Mouse (Mus musculus) neural tube, embryonic 14.5 days (tissue): Measurements from ENCODE around the gene Mt3. TPM values are rescaled to one million over a fixed set of nuclear protein-coding genes. Genes with fewer than 3 reads are reported as not detected.

Source experiments
- ATAC-seq: fragments of 200-750 bp; cut with Nextera tagmentation; 2 replicates; pipeline ENCODE4 v1.8.0; 2017; ENCODE audit warnings: low read depth, mild to moderate bottlenecking, moderate TSS enrichment, moderate library complexity
- H3K27ac ChIP-seq: fragments of 300-500 bp; sonication (generic); 2 replicates; pipeline ENCODE4 v1.5.1; 2014; ENCODE audit warnings: low read depth, mild to moderate bottlenecking, control low read depth, low read length, moderate library complexity, mixed read lengths
- H3K27me3 ChIP-seq: fragments of 300-500 bp; sonication (generic); 2 replicates; pipeline ENCODE4 v1.6.1; 2014; ENCODE audit warnings: low read length; ENCODE audit not compliant: control insufficient read depth, insufficient read depth
- H3K36me3 ChIP-seq: fragments of 300-500 bp; sonication (generic); 2 replicates; pipeline ENCODE4 v1.6.1; 2014; ENCODE audit warnings: low read length, mixed read lengths; ENCODE audit not compliant: control insufficient read depth, insufficient read depth
- H3K4me1 ChIP-seq: fragments of 300-500 bp; sonication (generic); 2 replicates; pipeline ENCODE4 v1.6.1; 2014; ENCODE audit warnings: low read length; ENCODE audit not compliant: control insufficient read depth, insufficient read depth
- H3K4me2 ChIP-seq: fragments of 300-500 bp; sonication (generic); 2 replicates; pipeline ENCODE4 v1.6.1; 2014; ENCODE audit warnings: mild to moderate bottlenecking, low read depth, low read length, control low read depth
- H3K4me3 ChIP-seq: fragments of 300-500 bp; sonication (generic); 2 replicates; pipeline ENCODE4 v1.5.1; 2014; ENCODE audit warnings: low read depth, low read length, control low read depth, mixed read lengths
- H3K9ac ChIP-seq: fragments of 300-500 bp; sonication (generic); replicated peaks from 2 replicates; pipeline ENCODE4 v1.6.1; 2014; ENCODE audit warnings: low read depth, mild to moderate bottlenecking, control low read depth, low read length, mixed read lengths
- H3K9me3 ChIP-seq: fragments of 300-500 bp; sonication (generic); 2 replicates; pipeline ENCODE4 v1.6.1; 2016; ENCODE audit warnings: low read length; ENCODE audit not compliant: control insufficient read depth
- WGBS: fragments of 180-500 bp; shearing (Covaris S2); extraction: QIAGEN DNeasy Blood & Tissue Kit; methylation state at CpG from one replicate; pipeline ENCODE4 v1.1.7; 2014; 5-methylcytosine and 5-hydroxymethylcytosine counted together
- polyA plus RNA-seq: library from polyadenylated mRNA; unstranded; fragments of >200 nt; fragmentation: Nextera tagmentation; extraction: Ambion mirVana; gene quantifications from 2 replicates; pipeline ENCODE4 v1.2.1, GENCODE M21; 2014

The Mt3 gene
- 203 and 295 TPM in 2 replicates for polyA plus RNA-seq

- H3K27me3 ChIP-seq, result no peaks in the 10 kb centered on the region
- no peaks in the 10 kb centered on the region for H3K9me3 ChIP-seq
- peak within 1 kb of the TSS; percentile 57 for H3K27ac ChIP-seq
- peak within 1 kb of the TSS; percentile 57 for H3K9ac ChIP-seq
- no peaks in the 10 kb centered on the region for H3K36me3 ChIP-seq
- peak; percentile 85 for ATAC-seq
- peak within 1 kb of the TSS; percentile 43 for H3K4me3 ChIP-seq
- peaks cover 5% of the 10 kb centered on the region; the same call in 1 of the 2 replicates for H3K4me1 ChIP-seq
- H3K4me2 ChIP-seq, result peak within 1 kb of the TSS; percentile 79
- WGBS, result under 1% methylated on average over 29 of the region's 29 CpGs
Observed at GRCm38 (mm10) chr8:94152513-94153300, at the start of gene Mt3. Mt3 (plus strand) TSS chr8:94152607.

- no peak for ATAC-seq
- 57% methylated on average over 5 of the region's 5 CpGs for WGBS
Observed at GRCm38 (mm10) chr8:94104146-94104545, 48.3 kb upstream of the Mt3 start.

GRCm38 (mm10) chr8:94107871-94108270 is 44.5 kb upstream of the Mt3 start:
- WGBS, result 87% methylated on average over 3 of the region's 3 CpGs
- Histone ChIP-seq H3K36me3 (no peaks in the 10 kb centered on the region), H3K4me2 (no peak overlapping the region), H3K4me1 (no peaks in the 10 kb centered on the region), H3K27ac (no peak overlapping the region), H3K27me3 (no peaks in the 10 kb centered on the region), H3K4me3 (no peak overlapping the region), H3K9ac (no peak overlapping the region), H3K9me3 (no peaks in the 10 kb centered on the region)
- no peak for ATAC-seq

More at GRCm38 (mm10) chr8:94104146-94104545, 48.3 kb upstream of the Mt3 start:
- no peak overlapping the region for H3K27ac ChIP-seq
- 0 out of 2 replicates have a peak, but pooled peaks cover under 1% of the 10 kb centered on the region for H3K4me1 ChIP-seq
- H3K9ac ChIP-seq, result no peak overlapping the region
- no peak overlapping the region for H3K4me3 ChIP-seq
- H3K9me3 ChIP-seq, result no peaks in the 10 kb centered on the region
- H3K27me3 ChIP-seq, result no peaks in the 10 kb centered on the region
- H3K36me3 ChIP-seq, result no peaks in the 10 kb centered on the region
- no peak overlapping the region for H3K4me2 ChIP-seq

GRCm38 (mm10) chr8:94109396-94109795 is 43.0 kb upstream of the Mt3 start:
- Histone ChIP-seq H3K4me2 (no peak overlapping the region), H3K4me3 (no peak overlapping the region), H3K4me1 (no peaks in the 10 kb centered on the region), H3K36me3 (no peaks in the 10 kb centered on the region), H3K27me3 (no peaks in the 10 kb centered on the region), H3K9ac (no peak overlapping the region), H3K27ac (no peak overlapping the region), H3K9me3 (no peaks in the 10 kb centered on the region)
- ATAC-seq, result no peak
- 81% methylated on average over 6 of the region's 6 CpGs for WGBS

DNA sequence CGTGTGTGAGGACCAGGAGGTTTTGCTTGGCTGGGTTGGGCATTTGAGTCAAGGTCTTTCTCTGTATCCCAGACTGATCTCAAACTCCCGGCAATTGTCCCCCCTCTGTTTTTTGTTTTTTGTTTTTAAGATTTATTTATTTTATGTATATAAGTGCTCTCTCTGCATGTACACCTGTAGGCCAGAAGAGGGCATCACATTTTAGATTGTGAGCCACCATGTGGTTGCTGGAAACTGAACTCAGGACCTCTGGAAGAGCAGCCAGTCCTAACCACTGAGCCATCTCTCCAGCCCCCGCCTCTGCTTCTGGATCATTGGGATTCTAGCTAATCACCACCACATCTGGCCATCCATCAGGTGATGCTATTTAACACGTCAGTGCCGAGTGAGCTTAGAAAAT is 42.6 kb upstream of the Mt3 start:
- no peak overlapping the region for H3K4me3 ChIP-seq
- WGBS, result 71% methylated on average over 5 of the region's 5 CpGs

GRCm38 (mm10) chr8:94110526-94111177 is 41.8 kb upstream of the Mt3 start:
- WGBS, result 67% methylated on average over 6 of the region's 6 CpGs
- Histone ChIP-seq H3K4me1 (no peaks in the 10 kb centered on the region), H3K9me3 (no peaks in the 10 kb centered on the region), H3K36me3 (no peaks in the 10 kb centered on the region), H3K4me2 (no peak overlapping the region), H3K27ac (no peak overlapping the region), H3K4me3 (no peak overlapping the region), H3K27me3 (no peaks in the 10 kb centered on the region), H3K9ac (no peak overlapping the region)
- no peak for ATAC-seq

More for the DNA sequence above, 42.6 kb upstream of the Mt3 start:
- no peaks in the 10 kb centered on the region for H3K4me1 ChIP-seq
- no peak overlapping the region for H3K9ac ChIP-seq
- H3K36me3 ChIP-seq, result no peaks in the 10 kb centered on the region
- no peak overlapping the region for H3K4me2 ChIP-seq
- H3K9me3 ChIP-seq, result no peaks in the 10 kb centered on the region
- no peak overlapping the region for H3K27ac ChIP-seq
- no peaks in the 10 kb centered on the region for H3K27me3 ChIP-seq
- no peak for ATAC-seq

- Histone ChIP-seq H3K27ac (no peak overlapping the region), H3K9me3 (no peaks in the 10 kb centered on the region), H3K4me3 (no peak overlapping the region), H3K4me2 (no peak overlapping the region), H3K27me3 (no peaks in the 10 kb centered on the region), H3K36me3 (no peaks in the 10 kb centered on the region), H3K9ac (no peak overlapping the region), H3K4me1 (0 out of 2 replicates have a peak, but pooled peaks cover 3% of the 10 kb centered on the region)
- ATAC-seq, result no peak
- WGBS, result 75% methylated on average over 1 of the region's 1 CpGs
Observed at GRCm38 (mm10) chr8:94113435-94113834, 39.0 kb upstream of the Mt3 start.

DNA sequence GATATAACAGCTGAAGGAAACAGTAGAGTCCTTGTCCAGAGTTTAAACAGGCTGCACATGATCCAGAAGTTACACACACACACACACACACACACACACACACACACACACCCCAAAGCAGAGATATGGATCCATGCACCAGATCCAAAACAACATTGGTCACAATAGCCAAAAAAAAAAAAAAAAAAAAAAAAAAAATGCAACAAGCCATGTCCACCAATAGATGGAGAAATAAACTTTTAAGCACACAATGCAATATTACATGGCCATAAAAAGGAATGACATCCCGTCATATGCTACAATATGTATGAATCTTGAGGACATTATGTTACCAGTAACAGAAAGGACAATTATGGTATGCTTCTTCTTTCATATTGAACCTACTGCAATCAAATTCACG is 38.4 kb upstream of the Mt3 start:
- peaks cover 9% of the 10 kb centered on the region; the same call in 1 of the 2 replicates for H3K4me1 ChIP-seq
- H3K4me3 ChIP-seq, result no peak overlapping the region
- no peak overlapping the region for H3K9ac ChIP-seq
- no peak overlapping the region for H3K4me2 ChIP-seq
- no peak for ATAC-seq
- H3K27ac ChIP-seq, result no peak overlapping the region
- no peaks in the 10 kb centered on the region for H3K36me3 ChIP-seq
- H3K27me3 ChIP-seq, result no peaks in the 10 kb centered on the region
- WGBS, result 92% methylated on average over 2 of the region's 2 CpGs
- no peaks in the 10 kb centered on the region for H3K9me3 ChIP-seq
